Comparison of ENCODE assay signal across 23 mouse cellular contexts in the genomic region with DNA sequence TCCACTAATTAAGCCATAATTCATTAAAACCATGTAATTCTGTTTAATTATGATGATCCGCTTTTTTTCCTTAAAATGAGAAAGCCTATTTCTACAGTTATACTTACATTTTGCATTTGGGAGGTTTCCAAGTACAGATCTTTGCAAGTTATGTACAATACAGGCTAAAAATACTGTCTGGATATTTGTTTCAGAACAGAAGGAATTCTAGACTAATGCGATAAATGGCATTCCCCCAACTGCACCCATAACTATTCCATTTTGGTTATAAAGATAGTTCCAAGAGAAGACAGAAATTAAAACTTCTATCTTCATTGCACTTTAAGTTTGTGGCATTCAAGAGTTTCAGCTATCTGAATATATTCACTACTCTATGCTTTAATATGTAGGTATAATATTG.
DNase-seq lines count a peak whose midpoint lies in the region; ATAC-seq and TF ChIP-seq lines count a peak whose summit lies in the region.
"Had no signal": no experiment of that assay in that cellular context is flagged by ENCODE, and none has a peak within 500 bp of the region (broad histone marks: within the 10 kb centered on the region; RNA-seq: fewer than 3 reads in every experiment).

No protein-coding gene starts in this region.

- H3K27me3 ChIP-seq in hindbrain, postnatal 0 days (ENCODE audit: insufficient read depth, low read length): no peaks in the 10 kb centered on the region
- H3K27me3 ChIP-seq in hindbrain, embryonic 11.5 days (ENCODE audit: control insufficient read depth, insufficient read depth, low read length): no peaks in the 10 kb centered on the region
- H3K27me3 ChIP-seq: embryonic facial prominence, embryonic 13.5 days; embryonic facial prominence, embryonic 15.5 days; forebrain, embryonic 12.5 days had no signal

- no peak overlapping the region for H3K27ac ChIP-seq in hindbrain, postnatal 0 days
- no peak overlapping the region for H3K27ac ChIP-seq in hindbrain, embryonic 11.5 days (ENCODE audit: low read depth, low read length)
- H3K27ac ChIP-seq: embryonic facial prominence, embryonic 13.5 days; embryonic facial prominence, embryonic 15.5 days; forebrain, embryonic 10.5 days; forebrain, embryonic 12.5 days had no signal

- no peak overlapping the region for H3K4me2 ChIP-seq in hindbrain, postnatal 0 days (ENCODE audit: low read depth, low read length)
- H3K4me2 ChIP-seq in hindbrain, embryonic 11.5 days (replicated peaks; ENCODE audit: low read depth, low read length): no peak overlapping the region
- H3K4me2 ChIP-seq: embryonic facial prominence, embryonic 13.5 days; embryonic facial prominence, embryonic 15.5 days; forebrain, embryonic 12.5 days had no signal

- H3K36me3 ChIP-seq in hindbrain, postnatal 0 days (ENCODE audit: insufficient read depth, low read length): no peaks in the 10 kb centered on the region
- no peaks in the 10 kb centered on the region for H3K36me3 ChIP-seq in hindbrain, embryonic 11.5 days (ENCODE audit: control insufficient read depth, insufficient read depth, low read length)
- H3K36me3 ChIP-seq: embryonic facial prominence, embryonic 13.5 days; embryonic facial prominence, embryonic 15.5 days; forebrain, embryonic 10.5 days; forebrain, embryonic 12.5 days had no signal

- no peak for DNase-seq in frontal cortex, postnatal 10 days (ENCODE audit: low spot score in 2 of 2)
- DNase-seq in right cerebral cortex, adult 18-20 months: peak; percentile 6
- no peak for DNase-seq in right cerebral cortex, postnatal 36 days (ENCODE audit: low spot score in 2 of 2)
- DNase-seq in brain, embryonic 18.5 days (ENCODE audit: low read depth, low spot score): peak; percentile 30
- no peak for DNase-seq in hindbrain, postnatal 0 days (ENCODE audit: low spot score)
- no peak for DNase-seq in hindbrain, embryonic 11.5 days (ENCODE audit: low spot score)
- DNase-seq: adrenal gland, adult 2 months; adrenal gland, postnatal 10 days; adrenal gland, postnatal 25 days; cerebellum, adult 11 months; cerebellum, adult 18-20 months; cerebellum, adult 8-10 months; cerebellum, adult 9-11 months; cerebellum, postnatal 14 days; cerebellum, postnatal 36 days; embryo, embryonic 11 days had no signal

- 95% methylated on average over 2 of the region's 2 CpGs for WGBS in hindbrain, postnatal 0 days
- WGBS in hindbrain, embryonic 11.5 days: 94% methylated on average over 2 of the region's 2 CpGs

- no peak overlapping the region for H3K9ac ChIP-seq in hindbrain, postnatal 0 days (replicated peaks; ENCODE audit: low read length)
- no peak overlapping the region for H3K9ac ChIP-seq in hindbrain, embryonic 11.5 days (ENCODE audit: low read depth, low read length)
- H3K9ac ChIP-seq: embryonic facial prominence, embryonic 13.5 days; embryonic facial prominence, embryonic 15.5 days; forebrain, embryonic 12.5 days had no signal

- TF ChIP-seq CTCF in hindbrain, postnatal 0 days (IDR thresholded peaks at IDR 0.05; ENCODE audit: low read depth): no peak

- H3K4me3 ChIP-seq in hindbrain, postnatal 0 days (ENCODE audit: low read length): no peak overlapping the region
- H3K4me3 ChIP-seq in hindbrain, embryonic 11.5 days (ENCODE audit: low read depth, low read length): no peak overlapping the region
- H3K4me3 ChIP-seq: embryonic facial prominence, embryonic 13.5 days; embryonic facial prominence, embryonic 15.5 days; erythroblast, embryonic 14.5 days; forebrain, embryonic 10.5 days; forebrain, embryonic 12.5 days had no signal

- H3K4me1 ChIP-seq in hindbrain, postnatal 0 days (ENCODE audit: insufficient read depth, low read length): no peaks in the 10 kb centered on the region
- no peaks in the 10 kb centered on the region for H3K4me1 ChIP-seq in hindbrain, embryonic 11.5 days (replicated peaks; ENCODE audit: control insufficient read depth, insufficient read depth, low read length)
- H3K4me1 ChIP-seq: embryonic facial prominence, embryonic 13.5 days; embryonic facial prominence, embryonic 15.5 days; forebrain, embryonic 10.5 days; forebrain, embryonic 12.5 days had no signal

- H3K9me3 ChIP-seq in hindbrain, postnatal 0 days (ENCODE audit: low read length): no peaks in the 10 kb centered on the region
- H3K9me3 ChIP-seq in hindbrain, embryonic 11.5 days (ENCODE audit: control insufficient read depth, low read length): no peaks in the 10 kb centered on the region
- H3K9me3 ChIP-seq: embryonic facial prominence, embryonic 13.5 days; embryonic facial prominence, embryonic 15.5 days; forebrain, embryonic 10.5 days; forebrain, embryonic 12.5 days had no signal

- ATAC-seq in frontal cortex, adult (ENCODE audit: low TSS enrichment): peak; percentile 73
- no peak for ATAC-seq in hindbrain, postnatal 0 days
- ATAC-seq in hindbrain, embryonic 11.5 days (ENCODE audit: low FRiP score): no peak
- ATAC-seq: forebrain, embryonic 14.5 days had no signal

Comparison
In these comparisons a context has a peak if more than half of its experiments do, and no peak if none do; other contexts are left out.
1. DNase-seq: peak in right cerebral cortex, adult 18-20 months (single experiment) and brain, embryonic 18.5 days (single experiment); none in frontal cortex, postnatal 10 days (0 of 2), right cerebral cortex, postnatal 36 days (0 of 2), hindbrain, postnatal 0 days (single experiment) and hindbrain, embryonic 11.5 days (single experiment).